21 mouse cellular contexts compared by ENCODE assay signal in genomic region chr6:116666892-116667291, GRCm38 (mm10). TPM values are rescaled to one million over a fixed set of nuclear protein-coding genes. Genes with fewer than 3 reads are reported as not detected.
DNase-seq lines count a peak whose midpoint lies in the region; ATAC-seq and TF ChIP-seq lines count a peak whose summit lies in the region.
"Had no signal": no experiment of that assay in that cellular context is flagged by ENCODE, and none has a peak within 500 bp of the region (broad histone marks: within the 10 kb centered on the region; RNA-seq: fewer than 3 reads in every experiment).

No protein-coding gene starts in this region.

- H3K4me3 ChIP-seq in hindbrain, embryonic 10.5 days: peak overlapping the region; percentile 11; the same call in 1 of the 2 replicates
- no peak overlapping the region for H3K4me3 ChIP-seq in hindbrain, embryonic 16.5 days (ENCODE audit: low read length)
- no peak overlapping the region for H3K4me3 ChIP-seq in bone marrow macrophage, adult 2 months (ENCODE audit: insufficient read depth, low read length)
- no peak overlapping the region for H3K4me3 ChIP-seq in macrophage (ENCODE audit: inconsistent target)
- no peak overlapping the region for H3K4me3 ChIP-seq in limb, embryonic 10.5 days
- H3K4me3 ChIP-seq: embryonic facial prominence, embryonic 12.5 days; kidney, embryonic 15.5 days; liver, embryonic 13.5 days; megakaryocyte, embryonic 14.5 days; neural tube, embryonic 12.5 days had no signal

- peak overlapping the region; percentile 89 for H3K27ac ChIP-seq in hindbrain, embryonic 10.5 days
- no peak overlapping the region for H3K27ac ChIP-seq in hindbrain, embryonic 16.5 days (ENCODE audit: low read depth, low read length)
- peak overlapping the region; percentile 94 for H3K27ac ChIP-seq in bone marrow macrophage, adult 2 months (ENCODE audit: insufficient read depth, low read depth, low read length)
- peak overlapping the region; percentile 83 for H3K27ac ChIP-seq in macrophage
- no peak overlapping the region for H3K27ac ChIP-seq in limb, embryonic 10.5 days
- H3K27ac ChIP-seq: embryonic facial prominence, embryonic 12.5 days; kidney, embryonic 15.5 days; liver, embryonic 13.5 days; neural tube, embryonic 12.5 days had no signal

- no peak overlapping the region for H3K4me2 ChIP-seq in hindbrain, embryonic 16.5 days (ENCODE audit: low read length)
- H3K4me2 ChIP-seq: embryonic facial prominence, embryonic 12.5 days; heart, embryonic 11.5 days; kidney, embryonic 15.5 days; liver, embryonic 13.5 days; neural tube, embryonic 12.5 days had no signal

- no peak for ATAC-seq in hindbrain, embryonic 16.5 days
- ATAC-seq: intestine, postnatal 0 days had no signal

- no peaks in the 10 kb centered on the region for H3K36me3 ChIP-seq in hindbrain, embryonic 10.5 days
- no peaks in the 10 kb centered on the region for H3K36me3 ChIP-seq in hindbrain, embryonic 16.5 days (ENCODE audit: control insufficient read depth, insufficient read depth, low read length)
- peaks cover 7% of the 10 kb centered on the region; the same call in 1 of the 2 replicates for H3K36me3 ChIP-seq in macrophage (ENCODE audit: inconsistent target)
- H3K36me3 ChIP-seq in limb, embryonic 10.5 days: no peaks in the 10 kb centered on the region
- H3K36me3 ChIP-seq: embryonic facial prominence, embryonic 12.5 days; kidney, embryonic 15.5 days; liver, embryonic 13.5 days; neural tube, embryonic 12.5 days had no signal

- TF ChIP-seq CTCF in bone marrow macrophage, adult 2 months (IDR thresholded peaks at IDR 0.05; ENCODE audit: low read depth, low read length): no peak

- H3K4me1 ChIP-seq in hindbrain, embryonic 10.5 days (replicated peaks): peaks cover 82% of the 10 kb centered on the region
- H3K4me1 ChIP-seq in hindbrain, embryonic 16.5 days (ENCODE audit: control insufficient read depth, insufficient read depth, low read depth, low read length): peaks cover 15% of the 10 kb centered on the region
- H3K4me1 ChIP-seq in bone marrow macrophage, adult 2 months (ENCODE audit: control insufficient read depth, insufficient read depth, low read length): peaks cover 64% of the 10 kb centered on the region
- H3K4me1 ChIP-seq in limb, embryonic 10.5 days: peaks cover 31% of the 10 kb centered on the region
- H3K4me1 ChIP-seq: embryonic facial prominence, embryonic 12.5 days had no signal

- peak; percentile 36 for DNase-seq in embryo, embryonic 10.5 days (ENCODE audit: low spot score)
- DNase-seq in embryo, embryonic 9.5 days (ENCODE audit: extremely low spot score): no peak
- DNase-seq in hindbrain, embryonic 10.5 days (ENCODE audit: low spot score): no peak
- no peak for DNase-seq in limb, embryonic 10.5 days (ENCODE audit: low spot score)
- no peak for DNase-seq in urinary bladder, postnatal 4 days (ENCODE audit: low spot score in 2 of 2)
- DNase-seq: adrenal gland, postnatal 25 days; cerebellum, adult 11-12 months; kidney, postnatal 36 days; liver, embryonic 13.5 days; lung, adult 2 months; right cerebral cortex, postnatal 4 days; thymus, postnatal 25 days had no signal

- TF ChIP-seq POLR2A in bone marrow macrophage, adult 2 months (IDR thresholded peaks at IDR 0.05; ENCODE audit: borderline replicate concordance, low read depth, low read length): no peak

- peaks cover 8% of the 10 kb centered on the region for H3K27me3 ChIP-seq in hindbrain, embryonic 10.5 days (ENCODE audit: insufficient read depth, poor library complexity, severe bottlenecking)
- H3K27me3 ChIP-seq in hindbrain, embryonic 16.5 days (replicated peaks; ENCODE audit: control insufficient read depth, insufficient read depth, low read length): no peaks in the 10 kb centered on the region
- peaks cover 29% of the 10 kb centered on the region for H3K27me3 ChIP-seq in limb, embryonic 10.5 days (ENCODE audit: low read depth, poor library complexity, severe bottlenecking)
- H3K27me3 ChIP-seq: neural tube, embryonic 12.5 days had no signal

- H3K9ac ChIP-seq in hindbrain, embryonic 16.5 days (ENCODE audit: low read depth, low read length): no peak overlapping the region
- H3K9ac ChIP-seq: embryonic facial prominence, embryonic 12.5 days; kidney, embryonic 15.5 days; liver, embryonic 13.5 days; neural tube, embryonic 12.5 days had no signal

- H3K79me2 ChIP-seq in macrophage (ENCODE audit: inconsistent target): peaks cover 100% of the 10 kb centered on the region

- 25% methylated on average over 3 of the region's 3 CpGs for WGBS in hindbrain, embryonic 10.5 days
- 20% methylated on average over 3 of the region's 3 CpGs for WGBS in hindbrain, embryonic 16.5 days
- WGBS in macrophage (ENCODE audit: missing documents): 92% methylated on average over 3 of the region's 3 CpGs
- 79% methylated on average over 3 of the region's 3 CpGs for WGBS in limb, embryonic 10.5 days

- no peaks in the 10 kb centered on the region for H3K9me3 ChIP-seq in hindbrain, embryonic 10.5 days
- H3K9me3 ChIP-seq in hindbrain, embryonic 16.5 days (ENCODE audit: control insufficient read depth, low read length): no peaks in the 10 kb centered on the region
- no peaks in the 10 kb centered on the region for H3K9me3 ChIP-seq in limb, embryonic 10.5 days (replicated peaks)
- H3K9me3 ChIP-seq: embryonic facial prominence, embryonic 12.5 days; kidney, embryonic 15.5 days; liver, embryonic 13.5 days; megakaryocyte, embryonic 14.5 days; neural tube, embryonic 12.5 days had no signal

RNA-seq across cellular contexts. Expression of gene Rassf4, which starts 6.9 kb away (rescaled TPM):
- polyA plus RNA-seq in hindbrain, embryonic 10.5 days (2016; fragmentation: Nextera tagmentation; extraction: Ambion mirVana): 60.9 and 61.9 TPM in 2 replicates
- polyA plus RNA-seq in hindbrain, embryonic 16.5 days (2015; fragmentation: Nextera tagmentation; extraction: Ambion mirVana): 30.3 and 30.8 TPM in 2 replicates
- polyA plus RNA-seq in bone marrow macrophage, adult 2 months (2012; ENCODE audit: insufficient read depth, insufficient read length, missing spikeins): 388 and 401 TPM in 2 replicates
- total RNA-seq in macrophage (2018; cell fraction: chromatin; rRNA removed): 1,000 to 10,000 TPM in 14 of 26 experiments, 100 to 1,000 TPM in 12; 300 to 1,852 (median 1,057) TPM
- 100 to 1,000 TPM; 151 to 601 (median 347) TPM for total RNA-seq in macrophage (2018; cell fraction: cytosol; rRNA removed)
- 1,000 to 10,000 TPM in 4 of 26 experiments, 100 to 1,000 TPM in 22; 147 to 1,472 (median 838) TPM for total RNA-seq in macrophage (2018; cell fraction: nucleus; rRNA removed)
- 48.6 to 217 TPM (median 138 TPM) in 3 replicates for polyA plus RNA-seq in macrophage (2018)
- polyA plus RNA-seq in limb, embryonic 10.5 days (2016; fragmentation: Nextera tagmentation; extraction: Ambion mirVana): 2.7 and 4.2 TPM in 2 replicates

RNA-seq across cellular contexts. Expression of gene Depp1, which starts 16.5 kb away (rescaled TPM):
- polyA plus RNA-seq in hindbrain, embryonic 10.5 days (2016; fragmentation: Nextera tagmentation; extraction: Ambion mirVana): 14.7 and 16.1 TPM in 2 replicates
- 11.4 and 17.6 TPM in 2 replicates for polyA plus RNA-seq in hindbrain, embryonic 16.5 days (2015; fragmentation: Nextera tagmentation; extraction: Ambion mirVana)
- polyA plus RNA-seq in bone marrow macrophage, adult 2 months (2012; ENCODE audit: insufficient read depth, insufficient read length, missing spikeins): 0.61 TPM in 1 of 2 replicates, not detected in the other
- 1 to 10 TPM in 9 of 26 experiments, under 1 TPM in 7, not detected in 10; 0.64 to 2.0 (median 1.4) TPM for total RNA-seq in macrophage (2018; cell fraction: chromatin; rRNA removed)
- total RNA-seq in macrophage (2018; cell fraction: cytosol; rRNA removed): under 1 TPM in 12 of 26 experiments, not detected in 14; 0.17 to 0.85 (median 0.64) TPM
- total RNA-seq in macrophage (2018; cell fraction: nucleus; rRNA removed): 1 to 10 TPM in 3 of 26 experiments, under 1 TPM in 9, not detected in 14; 0.36 to 1.6 (median 0.72) TPM
- polyA plus RNA-seq in macrophage (2018): 0.10 TPM in 1 of 3 replicates, not detected in the others
- 34.4 and 34.7 TPM in 2 replicates for polyA plus RNA-seq in limb, embryonic 10.5 days (2016; fragmentation: Nextera tagmentation; extraction: Ambion mirVana)

RNA-seq across cellular contexts. Expression of gene Zfp422, which starts 38.1 kb away (rescaled TPM):
- polyA plus RNA-seq in hindbrain, embryonic 10.5 days (2016; fragmentation: Nextera tagmentation; extraction: Ambion mirVana): 255 and 278 TPM in 2 replicates
- polyA plus RNA-seq in hindbrain, embryonic 16.5 days (2015; fragmentation: Nextera tagmentation; extraction: Ambion mirVana): 120 and 126 TPM in 2 replicates
- 26.7 and 31.5 TPM in 2 replicates for polyA plus RNA-seq in bone marrow macrophage, adult 2 months (2012; ENCODE audit: insufficient read depth, insufficient read length, missing spikeins)
- 10 to 100 TPM in 6 of 26 experiments, 1 to 10 TPM in 20; 3.0 to 21.1 (median 7.1) TPM for total RNA-seq in macrophage (2018; cell fraction: chromatin; rRNA removed)
- total RNA-seq in macrophage (2018; cell fraction: cytosol; rRNA removed): 10 to 100 TPM in 18 of 26 experiments, 1 to 10 TPM in 8; 6.4 to 17.0 (median 10.7) TPM
- total RNA-seq in macrophage (2018; cell fraction: nucleus; rRNA removed): 10 to 100 TPM in 25 of 26 experiments, 1 to 10 TPM in 1; 8.7 to 28.5 (median 14.8) TPM
- 14.8 to 18.3 TPM (median 15.1 TPM) in 3 replicates for polyA plus RNA-seq in macrophage (2018)
- 235 and 264 TPM in 2 replicates for polyA plus RNA-seq in limb, embryonic 10.5 days (2016; fragmentation: Nextera tagmentation; extraction: Ambion mirVana)

RNA-seq across cellular contexts. Expression of gene Tmem72, which starts 49.8 kb away (rescaled TPM):
- polyA plus RNA-seq in hindbrain, embryonic 10.5 days (2016; fragmentation: Nextera tagmentation; extraction: Ambion mirVana): 0.06 and 0.08 TPM in 2 replicates
- polyA plus RNA-seq in hindbrain, embryonic 16.5 days (2015; fragmentation: Nextera tagmentation; extraction: Ambion mirVana): 2.5 and 5.4 TPM in 2 replicates
- polyA plus RNA-seq in bone marrow macrophage, adult 2 months (2012; ENCODE audit: insufficient read depth, insufficient read length, missing spikeins): 0.09 TPM in 1 of 2 replicates, not detected in the other
- total RNA-seq in macrophage (2018; cell fraction: chromatin; rRNA removed): under 1 TPM; 0.22 to 0.77 (median 0.55) TPM
- under 1 TPM in 18 of 26 experiments, not detected in 8; under 0.01 to 0.08 (median under 0.01) TPM for total RNA-seq in macrophage (2018; cell fraction: cytosol; rRNA removed)
- total RNA-seq in macrophage (2018; cell fraction: nucleus; rRNA removed): 1 to 10 TPM in 1 of 26 experiments, under 1 TPM in 25; 0.22 to 1.0 (median 0.36) TPM
- polyA plus RNA-seq in macrophage (2018): under 0.01 TPM in 1 of 3 replicates, not detected in the others
- 0.04 and 0.06 TPM in 2 replicates for polyA plus RNA-seq in limb, embryonic 10.5 days (2016; fragmentation: Nextera tagmentation; extraction: Ambion mirVana)
- polyA plus RNA-seq: intestine, postnatal 0 days had no signal

Comparison
In these comparisons a context has a peak if more than half of its experiments do, and no peak if none do; other contexts are left out.
1. H3K27ac ChIP-seq: peak in hindbrain, embryonic 10.5 days (single experiment), bone marrow macrophage, adult 2 months (single experiment) and macrophage (single experiment); none in hindbrain, embryonic 16.5 days (single experiment) and limb, embryonic 10.5 days (single experiment).